Mouse (Mus musculus) lung, adult 2 months (tissue): ENCODE results near the gene Yod1.

ENCODE experiments used
- CTCF ChIP-seq: fragments of 200-500 bp; IDR thresholded peaks from 2 replicates; pipeline ENCODE4 v1.5.1; 2011; ENCODE audit warnings: mild to moderate bottlenecking, low read length, control low read depth; ENCODE audit not compliant: insufficient read depth
- POLR2A ChIP-seq: fragments of 200-500 bp; IDR thresholded peaks from 2 replicates; pipeline ENCODE4 v1.6.1; 2011; ENCODE audit warnings: low read depth, mild to moderate bottlenecking, control low read depth, low read length, borderline replicate concordance; ENCODE audit errors: extremely low read depth

- TF ChIP-seq CTCF, result no peak
- no peak for TF ChIP-seq POLR2A
Observed at GRCm38 (mm10) chr1:130701976-130702375, 15.2 kb upstream of the Yod1 start.
